Mouse (Mus musculus): ENCODE measurements around the gene Lfng.

DNA sequence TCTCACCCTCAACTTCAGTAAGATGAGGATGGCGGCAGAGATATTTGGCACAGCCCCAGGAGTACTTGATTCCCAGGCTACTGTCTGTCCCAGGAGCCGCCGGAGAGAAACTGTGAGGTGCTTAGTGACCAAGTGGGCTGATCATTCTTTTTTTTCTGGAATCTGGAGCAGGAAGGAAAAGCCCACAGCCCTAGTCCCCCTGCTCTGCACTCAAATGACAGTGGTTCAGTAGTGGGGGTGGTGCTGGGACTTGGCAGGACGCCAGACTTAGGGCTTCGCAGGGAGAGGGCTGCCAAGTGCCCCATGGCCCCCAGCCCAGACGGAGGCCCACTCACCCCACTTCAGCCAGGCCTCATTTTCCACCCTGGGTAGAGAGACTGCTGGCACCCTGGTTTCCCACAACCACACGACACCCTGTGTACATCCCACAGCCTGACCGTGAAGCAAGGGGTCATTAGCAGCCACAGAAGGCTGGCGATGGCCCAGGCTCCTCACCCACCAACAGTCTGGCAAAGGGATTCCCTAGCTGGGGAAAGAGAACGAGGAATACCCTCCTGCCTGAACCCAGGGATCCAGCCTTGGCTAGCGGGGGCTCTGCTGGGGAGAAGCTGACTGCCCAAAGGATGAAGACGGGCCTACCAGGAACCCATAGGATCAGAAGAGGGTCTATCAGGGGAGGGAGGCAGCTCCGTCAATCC is 40.9 kb downstream of the Lfng start:
- TF ChIP-seq TAL1 (IDR thresholded peaks at IDR 0.05; ENCODE audit: low read length): no peak
- TF ChIP-seq GATA1 (IDR thresholded peaks at IDR 0.05; ENCODE audit: low read length): no peak

All from erythroblast, embryonic 14.5 days (primary cell).